Comparison of ENCODE assay signal across 9 mouse cellular contexts in genomic region chr1:152400556-152401540, GRCm38 (mm10). TPM values are rescaled to one million over a fixed set of nuclear protein-coding genes. Genes with fewer than 3 reads are reported as not detected.
DNase-seq lines count a peak whose midpoint lies in the region; ATAC-seq and TF ChIP-seq lines count a peak whose summit lies in the region.
"Had no signal": no experiment of that assay in that cellular context is flagged by ENCODE, and none has a peak within 500 bp of the region (broad histone marks: within the 10 kb centered on the region; RNA-seq: fewer than 3 reads in every experiment).

No protein-coding gene starts in this region.

- peak; percentile 67 for ATAC-seq in neural tube, embryonic 13.5 days (ENCODE audit: low read depth)

- TF ChIP-seq POLR2A in cerebellum, adult 2 months (IDR thresholded peaks at IDR 0.05; ENCODE audit: borderline replicate concordance, insufficient read depth, low read length): no peak

- no peaks in the 10 kb centered on the region for H3K9me3 ChIP-seq in ES-E14 (ENCODE audit: control insufficient read depth, insufficient read depth, low read depth, low read length)
- no peaks in the 10 kb centered on the region for H3K9me3 ChIP-seq in neural tube, embryonic 13.5 days

- H3K4me2 ChIP-seq in neural tube, embryonic 13.5 days: peak overlapping the region; percentile 96

- H3K36me3 ChIP-seq in ES-E14 (ENCODE audit: control insufficient read depth, insufficient read depth, low read length, poor library complexity, severe bottlenecking): no peaks in the 10 kb centered on the region
- no peaks in the 10 kb centered on the region for H3K36me3 ChIP-seq in neural tube, embryonic 13.5 days

- DNase-seq in cerebellum, adult 2 months: no peak
- no peak for DNase-seq in cerebellum, postnatal 36 days
- DNase-seq in ES-E14 (ENCODE audit: low read depth, low spot score): no peak
- peak; percentile 39 to 40 for DNase-seq in heart, adult 9 months (ENCODE audit: low spot score in 2 of 2)
- DNase-seq in left cerebral cortex, postnatal 14 days (ENCODE audit: low spot score in 2 of 2): peak; percentile 31 to 70
- DNase-seq in urinary bladder, postnatal 25 days (ENCODE audit: low spot score): no peak
- no peak for DNase-seq in frontal cortex, postnatal 14 days (ENCODE audit: low spot score in 2 of 2)

- peaks cover 4% of the 10 kb centered on the region; the same call in 1 of the 2 replicates for H3K27me3 ChIP-seq in cerebellum, adult 2 months (ENCODE audit: control insufficient read depth, insufficient read depth, low read length)
- H3K27me3 ChIP-seq in neural tube, embryonic 13.5 days: peaks cover 23% of the 10 kb centered on the region

- H3K4me3 ChIP-seq in cerebellum, adult 2 months (replicated peaks; ENCODE audit: insufficient read depth, low read depth, low read length): peak overlapping the region; percentile 54
- peak overlapping the region; percentile 68 to 76; a peak in 3 of 4 replicates for H3K4me3 ChIP-seq in ES-E14 (ENCODE audit: insufficient read depth in 1 of 2, low read depth in 1 of 2, low read length in 2 of 2, poor library complexity in 1 of 2, severe bottlenecking in 1 of 2)
- H3K4me3 ChIP-seq in neural tube, embryonic 13.5 days: peak overlapping the region; percentile 70

- intact Hi-C loops in left cerebral cortex, postnatal 14 days (cut with DNase I): loop anchor here (5.0 to 10.0 kb wide), 2 partner anchors 116 to 344 kb away; no protein-coding TSS in a partner anchor

- H3K27ac ChIP-seq in cerebellum, adult 2 months (ENCODE audit: insufficient read depth, low read length): no peak overlapping the region
- no peak overlapping the region for H3K27ac ChIP-seq in ES-E14 (ENCODE audit: insufficient read depth, low read depth, low read length, poor library complexity, severe bottlenecking)
- H3K27ac ChIP-seq in neural tube, embryonic 13.5 days (replicated peaks): no peak overlapping the region

- in situ Hi-C loops in ES-E14 (cut with MboI; ENCODE audit: low sequenced_read_pairs in 2 of 2, unreplicated experiment in 2 of 2): no loop called here

- no peak for TF ChIP-seq CTCF in cerebellum, adult 2 months (IDR thresholded peaks at IDR 0.05; ENCODE audit: borderline replicate concordance, insufficient read depth, low read depth, low read length)

- WGBS in cerebellum, adult 2 months: 8% methylated on average over 14 of the region's 14 CpGs
- WGBS in neural tube, embryonic 13.5 days: 23% methylated on average over 14 of the region's 14 CpGs

- no peaks in the 10 kb centered on the region for H3K4me1 ChIP-seq in cerebellum, adult 2 months (ENCODE audit: control insufficient read depth, insufficient read depth, low read length)
- no peaks in the 10 kb centered on the region for H3K4me1 ChIP-seq in ES-E14 (ENCODE audit: control insufficient read depth in 2 of 2, insufficient read depth in 2 of 2, low read length in 2 of 2, poor library complexity in 1 of 2)
- H3K4me1 ChIP-seq in neural tube, embryonic 13.5 days (replicated peaks): peaks cover 12% of the 10 kb centered on the region

- H3K9ac ChIP-seq in ES-E14 (ENCODE audit: insufficient read depth, low read depth, low read length, poor library complexity, severe bottlenecking): no peak overlapping the region
- H3K9ac ChIP-seq in neural tube, embryonic 13.5 days: peak overlapping the region; percentile 81

TF ChIP-seq in ES-E14, 5 proteins besides CTCF, POLR2A, EP300 and RAD21:
- TF ChIP-seq HCFC1 (IDR thresholded peaks at IDR 0.05; ENCODE audit: borderline replicate concordance, insufficient read depth, low read length) (no peak), ZC3H11A (IDR thresholded peaks at IDR 0.05; ENCODE audit: borderline replicate concordance, low read depth, low read length) (no peak), ZNF384 (IDR thresholded peaks at IDR 0.05; ENCODE audit: low read depth, low read length) (no peak), MAFK (IDR thresholded peaks at IDR 0.05; ENCODE audit: insufficient read depth, low read depth, low read length) (no peak), CHD2 (IDR thresholded peaks at IDR 0.05; ENCODE audit: low read depth, low read length) (no peak)

RNA-seq across cellular contexts. Expression of gene Colgalt2, which starts 1.2 kb away (rescaled TPM):
- 2.9 and 3.6 TPM in 2 replicates for polyA plus RNA-seq in cerebellum, adult 2 months (2012; rRNA removed)
- 0.13 and 0.16 TPM in 2 replicates for total RNA-seq in ES-E14 (2012; rRNA removed)
- 1 to 10 TPM; 5.6 to 5.7 TPM for total RNA-seq in left cerebral cortex, postnatal 14 days (2021)
- polyA plus RNA-seq in neural tube, embryonic 13.5 days (2015; fragmentation: Nextera tagmentation; extraction: Ambion mirVana): 3.8 and 3.9 TPM in 2 replicates
- total RNA-seq: neutrophil, adult 5-6 weeks had no signal

RNA-seq across cellular contexts. Expression of gene Tsen15, which starts 14.4 kb away (rescaled TPM):
- polyA plus RNA-seq in cerebellum, adult 2 months (2012; rRNA removed): 46.9 and 47.6 TPM in 2 replicates
- 34.2 and 54.0 TPM in 2 replicates for total RNA-seq in ES-E14 (2012; rRNA removed)
- total RNA-seq in left cerebral cortex, postnatal 14 days (2021): 10 to 100 TPM; 25.3 to 25.7 TPM
- polyA plus RNA-seq in neural tube, embryonic 13.5 days (2015; fragmentation: Nextera tagmentation; extraction: Ambion mirVana): 39.6 and 40.6 TPM in 2 replicates

Comparison
In these comparisons a context has a peak if more than half of its experiments do, and no peak if none do; other contexts are left out.
1. DNase-seq: peak in heart, adult 9 months (2 of 2) and left cerebral cortex, postnatal 14 days (2 of 2); none in cerebellum, adult 2 months (0 of 2), cerebellum, postnatal 36 days (0 of 2), ES-E14 (single experiment), urinary bladder, postnatal 25 days (single experiment) and frontal cortex, postnatal 14 days (0 of 2).
2. Peak in every context shown above with its lines, with median percentiles within 50 percentile points of each other: H3K4me3 ChIP-seq.